Mouse (Mus musculus) stomach, postnatal 0 days (tissue): Measurements from ENCODE around the gene Srp54c. TPM values are rescaled to one million over a fixed set of nuclear protein-coding genes. Genes with fewer than 3 reads are reported as not detected.
"Not testable (repeated sequence)": the region's sequence is repeated elsewhere in the genome, so short reads cannot be mapped to it uniquely, and the experiment has no call there.

Experiments
- ATAC-seq: fragments of 200-750 bp; cut with Nextera tagmentation; 2 replicates; pipeline ENCODE4 v1.8.0; 2017; ENCODE audit not compliant: low FRiP score, low TSS enrichment
- DNase-seq: peaks from one replicate; pipeline ENCODE4 v3.0.0-alpha.2; 2016; ENCODE audit warnings: low spot score
- H3K27ac ChIP-seq: fragments of 300-500 bp; sonication (generic); replicated peaks from 2 replicates; pipeline ENCODE4 v1.5.1; 2014; ENCODE audit warnings: mild to moderate bottlenecking, control low read depth
- H3K27me3 ChIP-seq: fragments of 300-500 bp; sonication (generic); 2 replicates; pipeline ENCODE4 v1.6.1; 2014; ENCODE audit warnings: low read length; ENCODE audit not compliant: control insufficient read depth, insufficient read depth
- H3K36me3 ChIP-seq: fragments of 300-500 bp; sonication (generic); 2 replicates; pipeline ENCODE4 v1.6.1; 2014; ENCODE audit warnings: low read length, mixed read lengths; ENCODE audit not compliant: control insufficient read depth, insufficient read depth
- H3K4me1 ChIP-seq: fragments of 300-500 bp; sonication (generic); replicated peaks from 2 replicates; pipeline ENCODE4 v1.6.1; 2014; ENCODE audit warnings: antibody characterized with exemption; ENCODE audit not compliant: control insufficient read depth, insufficient read depth
- H3K4me2 ChIP-seq: fragments of 300-500 bp; sonication (generic); replicated peaks from 2 replicates; pipeline ENCODE4 v1.6.1; 2014; ENCODE audit warnings: low read depth, mild to moderate bottlenecking, control low read depth, moderate library complexity
- H3K4me3 ChIP-seq: fragments of 300-500 bp; sonication (generic); 2 replicates; pipeline ENCODE4 v1.5.1; 2014; ENCODE audit warnings: low read depth, low read length, control low read depth
- H3K9ac ChIP-seq: fragments of 300-500 bp; sonication (generic); 2 replicates; pipeline ENCODE4 v1.6.1; 2014; ENCODE audit warnings: mild to moderate bottlenecking, low read length, control low read depth, mixed read lengths
- H3K9me3 ChIP-seq: fragments of 300-500 bp; sonication (generic); 2 replicates; pipeline ENCODE4 v1.6.1; 2016; ENCODE audit warnings: low read length; ENCODE audit not compliant: control insufficient read depth
- CTCF ChIP-seq: IDR thresholded peaks from 2 replicates; pipeline ENCODE4 v1.5.1; 2016; ENCODE audit warnings: antibody characterized with exemption, low read depth, mild to moderate bottlenecking, moderate library complexity
- EP300 ChIP-seq: optimal IDR thresholded peaks from 2 replicates; pipeline ENCODE3; 2016; ENCODE audit warnings: antibody characterized with exemption
- WGBS: fragments of 180-500 bp; shearing (Covaris S2); extraction: QIAGEN DNeasy Blood & Tissue Kit; methylation state at CpG from one replicate; pipeline ENCODE4 v1.1.7; 2014; 5-methylcytosine and 5-hydroxymethylcytosine counted together
- polyA plus RNA-seq: library from polyadenylated mRNA; unstranded; fragments of >200 nt; fragmentation: Nextera tagmentation; extraction: Ambion mirVana; gene quantifications from 2 replicates; pipeline ENCODE4 v1.2.1, GENCODE M21; 2015

Gene Srp54c
- polyA plus RNA-seq, 1 experiment from 2014 or later: 61.4 TPM

DNA sequence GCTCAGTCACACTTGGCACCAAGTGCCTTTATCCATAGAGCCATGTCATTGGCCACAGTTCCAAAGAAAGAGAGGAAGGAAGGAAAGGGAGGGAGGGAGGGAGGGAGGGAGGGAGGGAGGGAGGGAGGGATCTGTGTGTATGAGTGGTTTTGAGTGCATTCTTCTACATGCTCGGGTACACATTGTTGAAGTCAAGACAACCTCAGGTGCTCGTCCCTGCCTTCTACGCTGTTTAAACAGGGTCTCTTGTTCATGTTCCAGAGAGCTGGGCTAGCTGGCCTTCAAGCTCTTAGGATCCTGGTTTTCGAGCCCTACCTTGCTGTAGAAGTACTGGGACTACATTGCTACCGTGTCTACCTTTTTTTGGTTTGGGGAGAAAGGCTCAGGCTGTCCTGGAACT lies 33.4 kb downstream of the Srp54c start:
- not testable (repeated sequence) for ATAC-seq, H3K4me1 ChIP-seq, H3K9ac ChIP-seq, H3K4me3 ChIP-seq, H3K36me3 ChIP-seq, H3K27ac ChIP-seq, H3K9me3 ChIP-seq, H3K27me3 ChIP-seq, DNase-seq, H3K4me2 ChIP-seq
- no CpG with 5 or more reads among the region's 5 CpGs for WGBS

DNA sequence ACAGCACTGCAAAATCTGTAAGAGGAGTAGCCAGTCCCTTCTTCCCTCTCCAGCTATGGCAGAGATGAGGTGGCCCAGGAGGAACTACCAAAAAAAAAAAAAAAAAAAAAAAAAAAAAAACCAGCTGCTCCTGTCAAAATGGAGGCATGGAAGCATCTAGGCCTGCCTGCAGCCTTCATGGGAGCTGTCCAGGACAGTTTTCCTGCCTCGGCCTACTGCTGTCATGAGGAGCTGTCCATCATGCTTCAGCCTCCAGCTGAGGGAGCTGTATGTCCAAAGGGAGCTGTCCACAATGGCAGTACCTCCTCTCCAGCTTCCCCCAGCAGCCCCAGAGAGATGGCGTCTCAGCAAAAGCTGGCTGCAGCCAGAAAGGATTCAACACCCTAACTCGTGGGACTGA lies 42.3 kb downstream of the Srp54c start:
- Histone ChIP-seq H3K27me3 (no peaks in the 10 kb centered on the region), H3K4me1 (no peaks in the 10 kb centered on the region), H3K27ac (no peak overlapping the region), H3K9me3 (no peaks in the 10 kb centered on the region), H3K4me2 (no peak overlapping the region), H3K9ac (no peak overlapping the region), H3K36me3 (no peaks in the 10 kb centered on the region), H3K4me3 (no peak overlapping the region)
- ATAC-seq (no peak), DNase-seq (peak; percentile 14)
- 70% methylated on average over 3 of the region's 3 CpGs for WGBS
- TF ChIP-seq EP300 (no peak), CTCF (no peak)

DNA sequence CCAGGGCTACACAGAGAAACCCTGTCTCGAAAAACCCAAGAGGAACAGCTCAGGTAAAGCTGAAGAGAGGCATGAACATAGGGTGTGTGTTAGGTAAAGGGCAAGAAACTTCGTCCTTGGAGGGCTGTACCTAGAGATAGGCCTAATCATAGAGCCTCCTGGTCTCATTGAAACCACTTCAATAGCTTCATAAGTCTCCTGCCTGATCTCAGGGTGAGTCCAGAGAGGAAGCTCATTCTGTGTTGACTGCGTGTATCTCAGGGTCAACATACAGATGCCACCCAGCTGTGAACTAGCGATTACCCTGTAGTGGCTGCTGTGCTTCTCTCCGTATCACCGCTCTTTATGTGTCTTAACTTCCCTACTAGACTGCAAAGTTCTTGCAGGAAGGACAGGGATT lies 47.6 kb downstream of the Srp54c start:
- H3K9ac ChIP-seq, DNase-seq, H3K4me3 ChIP-seq, H3K9me3 ChIP-seq, H3K27me3 ChIP-seq, H3K27ac ChIP-seq, H3K4me2 ChIP-seq, H3K36me3 ChIP-seq, H3K4me1 ChIP-seq, ATAC-seq: not testable (repeated sequence)
- 87% methylated on average over 3 of the region's 6 CpGs for WGBS

DNA sequence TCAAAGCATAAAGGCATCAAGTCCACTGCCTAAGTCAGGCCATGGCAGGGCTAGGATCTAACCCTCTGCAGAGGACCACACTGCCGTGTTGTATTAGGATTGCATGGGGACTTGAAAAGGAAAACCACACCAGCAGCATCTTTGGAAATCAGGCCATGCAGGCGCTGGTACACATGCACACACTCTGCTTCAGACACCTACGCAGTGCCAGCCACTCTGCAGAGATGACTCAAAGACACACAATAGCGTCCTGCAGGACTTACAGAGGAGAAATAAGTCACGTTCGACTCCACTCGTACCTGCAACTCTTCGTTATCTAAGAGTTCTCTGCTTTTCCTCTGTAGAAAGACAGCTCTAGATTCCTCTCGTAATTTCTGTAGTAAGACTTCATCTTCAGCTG lies 68.1 kb downstream of the Srp54c start:
- no peaks in the 10 kb centered on the region for H3K4me1 ChIP-seq
- no peak overlapping the region for H3K9ac ChIP-seq
- no peak for ATAC-seq
- no peaks in the 10 kb centered on the region for H3K27me3 ChIP-seq
- peaks cover 21% of the 10 kb centered on the region; the same call in 1 of the 2 replicates for H3K36me3 ChIP-seq
- WGBS: 92% methylated on average over 9 of the region's 9 CpGs
- no peak for DNase-seq
- no peak overlapping the region for H3K4me3 ChIP-seq
- H3K9me3 ChIP-seq: no peaks in the 10 kb centered on the region
- TF ChIP-seq EP300 (no peak), CTCF (no peak)
- H3K27ac ChIP-seq: no peak overlapping the region
- no peak overlapping the region for H3K4me2 ChIP-seq

DNA sequence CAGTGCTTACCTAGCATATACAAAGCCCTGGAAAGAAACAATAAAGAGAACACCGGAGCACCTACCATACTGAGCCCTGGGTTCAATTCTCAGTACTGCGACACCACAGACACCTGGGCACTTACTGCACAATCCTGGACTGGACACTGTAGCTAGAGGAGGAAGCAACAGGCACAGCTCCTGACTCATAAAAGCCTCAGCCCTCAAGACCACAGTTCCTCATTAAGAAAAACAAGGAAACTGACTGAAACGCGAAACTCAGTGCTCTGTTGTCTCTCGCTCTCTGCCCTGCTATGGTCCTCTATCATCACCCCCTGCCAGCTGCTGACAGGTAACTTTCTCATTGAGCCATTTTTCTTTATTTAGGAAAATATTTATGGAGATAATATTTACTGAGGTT lies 69.4 kb downstream of the Srp54c start, which contains the start of gene 1110008L16Rik:
Gene 1110008L16Rik (plus strand): TSS at position 242 of the 400 bp plus-strand sequence.
- ATAC-seq: no peak; the same call in 1 of the 2 replicates
- H3K27me3 ChIP-seq: no peaks in the 10 kb centered on the region
- H3K9me3 ChIP-seq: no peaks in the 10 kb centered on the region
- H3K27ac ChIP-seq: no peak within 1 kb of the TSS
- no peak within 1 kb of the TSS for H3K4me2 ChIP-seq
- TF ChIP-seq EP300 (no peak), CTCF (no peak)
- no peaks in the 10 kb centered on the region for H3K4me1 ChIP-seq
- WGBS: 74% methylated on average over 5 of the region's 5 CpGs
- DNase-seq: no peak
- no peak within 1 kb of the TSS for H3K4me3 ChIP-seq
- peaks cover 14% of the 10 kb centered on the region; the same call in 1 of the 2 replicates for H3K36me3 ChIP-seq
- no peak within 1 kb of the TSS for H3K9ac ChIP-seq

DNA sequence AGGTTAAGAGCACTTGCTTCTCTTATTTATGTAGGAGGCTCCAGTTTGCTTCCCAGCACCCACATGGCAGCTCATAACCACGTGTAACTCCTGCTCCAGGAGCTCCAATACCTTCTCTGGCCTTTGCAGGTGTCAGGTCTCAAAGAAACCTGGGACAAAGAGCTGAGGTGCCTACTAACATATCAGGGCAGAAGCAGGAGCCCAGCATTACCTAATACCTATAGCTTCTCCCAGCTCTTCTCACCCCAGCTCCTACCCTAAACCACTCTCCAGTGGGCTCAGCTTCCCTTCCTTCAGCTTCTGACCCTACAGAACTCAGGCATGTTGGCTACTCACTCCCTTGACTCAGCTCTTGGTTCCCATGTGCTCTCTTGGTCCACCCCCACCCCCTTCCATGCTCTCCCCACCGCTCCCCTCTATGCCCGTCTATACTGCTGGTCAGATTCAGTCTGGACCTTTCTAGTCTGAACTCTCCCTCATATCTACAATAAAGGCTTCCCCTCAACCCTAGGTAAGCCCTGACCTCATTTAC lies 70.9 kb downstream of the Srp54c start:
- Histone ChIP-seq H3K4me1 (no peaks in the 10 kb centered on the region), H3K9me3 (no peaks in the 10 kb centered on the region), H3K27ac (no peak overlapping the region), H3K9ac (no peak overlapping the region), H3K4me3 (no peak overlapping the region), H3K4me2 (no peak overlapping the region), H3K27me3 (no peaks in the 10 kb centered on the region), H3K36me3 (peaks cover 8% of the 10 kb centered on the region; the same call in 1 of the 2 replicates)
- WGBS: 79% methylated on average over 3 of the region's 3 CpGs
- ATAC-seq: no peak
- TF ChIP-seq EP300 (no peak), CTCF (no peak)
- no peak for DNase-seq
